Mouse (Mus musculus): ENCODE measurements around the gene Gm9573.

The Gm9573 gene

DNA sequence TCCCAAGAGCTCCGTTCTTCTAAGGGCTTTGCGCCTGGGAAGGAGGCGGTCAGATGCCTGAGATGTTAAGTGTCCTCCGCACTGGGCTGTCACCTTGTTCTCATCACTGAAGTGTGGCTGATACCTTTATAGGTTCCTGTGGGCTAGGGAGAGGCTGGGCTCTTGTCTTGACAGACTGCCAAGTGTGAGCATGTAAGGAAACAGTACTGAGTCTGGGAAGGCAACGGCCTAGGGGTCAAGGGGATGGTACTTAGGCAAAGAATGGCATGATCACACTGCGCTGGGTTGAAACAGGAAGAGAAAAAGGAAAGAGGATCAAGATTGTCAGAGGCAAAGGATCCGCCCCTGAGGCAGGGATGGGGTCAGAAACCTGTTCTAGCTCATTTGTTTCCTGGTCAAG, at the start of gene Gm9573:
TSS of gene Gm9573 (minus strand) at position 101 of the 400 bp plus-strand sequence.
- DNase-seq (ENCODE audit: low read depth): no peak

GRCm38 (mm10) chr17:35673416-35674035, 47.1 kb upstream of the Gm9573 start, which contains the start of gene Gtf2h4:
Gene Gtf2h4, minus strand, starts transcription at chr17:35673739.
- peak; percentile 97 for DNase-seq (ENCODE audit: low read depth)

GRCm38 (mm10) chr17:35672527-35672926, 46.1 kb upstream of the Gm9573 start:
- no peak for DNase-seq (ENCODE audit: low read depth)

GRCm38 (mm10) chr17:35671846-35672245, 45.4 kb upstream of the Gm9573 start:
- no peak for DNase-seq (ENCODE audit: low read depth)

DNA sequence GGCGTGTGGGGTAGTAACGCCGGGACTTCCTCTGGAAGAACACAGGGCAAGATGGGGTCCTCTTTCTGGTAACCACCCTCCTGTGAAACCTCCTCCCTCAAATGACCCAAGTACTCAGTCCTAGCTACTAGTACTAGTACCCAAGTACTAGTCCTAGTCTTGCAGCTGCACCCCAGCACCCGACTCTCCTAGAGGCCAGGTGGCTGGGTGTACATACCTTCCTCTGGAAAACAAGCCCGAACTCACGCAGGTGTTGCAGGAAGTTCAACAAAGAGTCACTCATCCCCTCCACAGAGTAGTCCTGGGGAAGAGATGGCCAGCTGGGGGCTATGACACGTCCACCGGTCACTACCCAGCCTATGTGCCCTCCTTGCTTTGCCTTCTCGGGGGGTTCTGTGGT, 43.3 kb upstream of the Gm9573 start:
- no peak for DNase-seq (ENCODE audit: low read depth)

- DNase-seq (ENCODE audit: low read depth): peak; percentile 98
These were observed 41.1 kb upstream of the Gm9573 start, which contains the start of gene Vars2 for GRCm38 (mm10) chr17:35667334-35668065. Gene Vars2, minus strand, starts transcription at chr17:35667592.

GRCm38 (mm10) chr17:35666851-35667256, 40.4 kb upstream of the Gm9573 start:
- DNase-seq (ENCODE audit: low read depth): no peak

DNA sequence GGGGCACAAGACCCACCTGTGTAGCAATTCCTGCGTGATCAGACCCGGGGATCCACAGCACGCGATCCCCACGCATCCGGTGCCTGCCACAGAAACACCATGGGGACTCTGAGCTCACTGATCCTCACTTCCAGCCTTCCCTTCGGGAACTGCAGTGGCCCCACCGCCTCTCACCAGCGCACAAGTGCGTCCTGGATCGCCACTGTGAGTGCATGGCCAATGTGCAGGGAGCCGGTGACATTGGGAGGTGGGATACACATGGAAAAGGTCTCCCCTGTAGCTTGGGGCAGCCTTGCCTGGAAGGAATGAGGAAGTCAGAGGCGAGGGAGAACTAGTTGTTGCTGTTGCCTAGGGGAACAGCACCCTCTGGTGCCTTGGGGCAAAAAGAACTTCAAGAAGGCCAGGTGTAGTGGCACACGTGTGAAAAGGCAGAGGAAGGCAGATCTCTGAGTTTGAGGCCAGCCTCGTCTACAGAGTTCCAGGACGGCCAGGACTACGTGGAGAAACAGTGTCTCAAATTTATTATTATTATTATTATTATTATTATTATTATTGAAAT, 39.6 kb upstream of the Gm9573 start:
- peak; percentile 90 for DNase-seq (ENCODE audit: low read depth)

DNA sequence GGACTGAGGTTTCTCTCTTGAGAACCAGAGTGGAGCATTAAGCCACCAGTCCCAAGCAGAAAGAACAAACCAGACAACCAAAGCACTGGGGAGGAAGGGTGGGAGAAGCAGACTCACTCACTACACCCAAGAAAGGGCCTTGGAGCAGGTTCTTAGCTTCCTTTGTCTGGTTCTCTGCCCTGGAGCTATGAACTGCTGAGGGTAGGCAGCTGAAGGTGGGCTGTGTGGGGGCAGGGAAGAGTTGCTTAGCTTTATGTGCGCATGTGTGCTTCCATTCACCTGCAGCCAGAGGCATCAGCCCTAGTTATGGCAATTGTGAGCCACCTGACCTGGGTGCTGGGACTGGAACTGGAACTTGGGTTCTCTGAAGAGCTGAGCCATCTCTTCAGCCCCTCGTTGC, 26.6 kb upstream of the Gm9573 start:
- DNase-seq (ENCODE audit: low read depth): no peak

DNA sequence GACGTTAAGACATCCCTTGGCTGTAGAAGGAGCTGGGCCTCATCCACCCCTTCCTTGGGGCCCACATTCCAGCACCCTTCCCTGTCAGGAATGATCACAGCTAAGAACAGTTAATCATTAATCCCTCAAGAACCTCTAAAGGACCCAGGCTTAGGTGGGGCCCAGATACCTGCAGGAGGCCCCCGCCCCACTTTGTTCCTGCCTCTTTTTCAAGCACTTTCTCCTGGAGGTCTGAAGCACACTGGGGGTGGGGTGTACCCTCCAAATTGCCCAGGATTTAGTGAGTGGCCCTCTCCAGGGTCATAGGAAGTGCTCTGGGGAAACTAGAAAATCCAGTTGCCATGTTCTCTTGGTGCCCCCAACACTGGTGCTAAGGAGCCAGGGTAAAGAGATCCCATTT, 23.0 kb upstream of the Gm9573 start:
- no peak for DNase-seq (ENCODE audit: low read depth)

DNA sequence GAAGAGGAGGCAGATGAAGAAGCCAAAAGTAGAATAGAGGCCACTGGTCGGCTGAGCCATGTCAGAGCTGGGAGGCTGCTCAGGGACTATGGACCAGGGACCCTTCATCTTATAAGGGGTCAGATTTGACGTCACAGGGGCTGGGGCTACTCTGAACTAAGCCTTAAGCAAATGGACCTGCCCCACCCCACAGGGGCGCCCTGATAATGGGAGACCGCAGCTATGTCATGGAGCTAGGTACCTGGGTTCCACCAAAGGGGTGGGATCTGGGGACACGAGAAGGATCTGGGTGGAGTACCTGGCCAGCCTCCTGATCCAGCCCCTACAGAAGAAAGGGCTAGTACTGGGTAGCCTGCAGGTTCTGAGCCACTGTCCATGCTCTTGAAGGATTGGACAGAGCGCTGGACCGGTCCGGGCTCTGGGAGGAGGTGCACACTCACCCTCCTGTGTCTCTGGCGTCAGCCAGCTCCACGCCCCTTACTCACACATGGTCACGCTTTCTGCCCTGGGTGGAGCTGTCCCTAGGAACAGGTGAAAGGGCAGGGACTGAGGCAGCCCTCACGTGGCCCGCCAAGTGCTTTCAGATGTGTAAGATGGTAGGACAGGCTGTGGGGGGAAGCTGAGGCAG, 17.3 kb upstream of the Gm9573 start, which contains the start of gene Mucl3:
TSS of gene Mucl3 (minus strand) at position 87 of the 628 bp plus-strand sequence.
- DNase-seq (ENCODE audit: low read depth): no peak

GRCm38 (mm10) chr17:35639352-35639751, 12.9 kb upstream of the Gm9573 start:
- no peak for DNase-seq (ENCODE audit: low read depth)

DNA sequence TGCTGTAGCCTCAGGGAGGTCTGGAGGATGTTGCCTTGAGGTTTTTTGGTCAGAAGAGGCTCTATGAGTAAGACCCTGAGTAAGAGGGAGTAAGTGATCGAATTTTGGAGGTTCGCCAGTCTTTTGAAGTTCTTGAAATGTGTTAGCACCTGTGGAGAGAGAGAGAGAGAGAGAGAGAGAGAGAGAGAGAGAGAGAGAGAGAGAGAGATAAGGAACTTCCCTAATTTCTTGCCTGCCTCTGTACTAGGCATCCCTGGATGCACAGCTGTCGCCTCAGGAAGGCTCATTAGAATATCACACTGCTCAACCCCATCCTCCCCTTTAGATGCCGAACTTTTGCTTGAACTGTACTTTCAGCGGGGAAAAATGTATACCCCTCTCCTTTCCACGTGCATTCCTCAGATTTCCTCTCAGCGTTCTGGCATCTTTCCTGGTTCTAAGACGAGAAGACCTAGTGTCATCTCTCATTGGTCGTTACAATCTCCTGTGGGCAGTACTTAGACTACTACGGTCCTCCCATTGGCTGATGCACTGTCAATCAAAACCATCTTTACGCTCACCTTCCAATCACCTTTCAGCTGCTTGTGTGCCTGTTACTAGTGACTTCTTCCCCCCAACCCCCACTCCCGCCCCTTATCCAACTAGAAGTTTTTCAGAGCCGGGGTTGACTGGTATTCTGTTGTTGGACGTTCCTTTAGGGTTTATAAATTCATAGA, 12.2 kb upstream of the Gm9573 start:
- DNase-seq (ENCODE audit: low read depth): peak; percentile 98

DNA sequence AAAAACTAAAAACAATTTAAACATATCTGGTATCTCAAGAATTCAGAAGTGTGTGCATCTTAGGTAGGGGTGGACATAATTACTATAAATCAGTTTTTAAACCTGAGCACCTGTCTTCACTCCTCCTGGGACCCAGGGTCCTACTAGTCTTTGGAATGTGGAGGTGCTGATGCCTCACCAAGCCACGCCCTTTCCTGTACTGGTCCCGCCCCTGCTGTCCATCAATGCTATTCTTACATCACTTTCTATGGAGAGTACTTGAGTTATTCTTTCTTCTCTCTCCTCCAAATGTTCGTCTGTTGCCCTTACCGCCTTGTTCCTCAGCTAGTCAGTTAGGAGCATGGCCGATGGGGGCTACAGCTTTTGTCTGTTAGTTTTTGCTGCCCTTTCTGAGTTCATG, 9.9 kb upstream of the Gm9573 start:
- DNase-seq (ENCODE audit: low read depth): peak; percentile 83

GRCm38 (mm10) chr17:35635699-35636111, 9.3 kb upstream of the Gm9573 start:
- peak; percentile 95 for DNase-seq (ENCODE audit: low read depth)

- peak; percentile 51 for DNase-seq (ENCODE audit: low read depth)
These were observed 8.8 kb upstream of the Gm9573 start for GRCm38 (mm10) chr17:35635202-35635601.

- peak; percentile 82 for DNase-seq (ENCODE audit: low read depth)
These were observed 7.6 kb upstream of the Gm9573 start for GRCm38 (mm10) chr17:35633992-35634391.

DNA sequence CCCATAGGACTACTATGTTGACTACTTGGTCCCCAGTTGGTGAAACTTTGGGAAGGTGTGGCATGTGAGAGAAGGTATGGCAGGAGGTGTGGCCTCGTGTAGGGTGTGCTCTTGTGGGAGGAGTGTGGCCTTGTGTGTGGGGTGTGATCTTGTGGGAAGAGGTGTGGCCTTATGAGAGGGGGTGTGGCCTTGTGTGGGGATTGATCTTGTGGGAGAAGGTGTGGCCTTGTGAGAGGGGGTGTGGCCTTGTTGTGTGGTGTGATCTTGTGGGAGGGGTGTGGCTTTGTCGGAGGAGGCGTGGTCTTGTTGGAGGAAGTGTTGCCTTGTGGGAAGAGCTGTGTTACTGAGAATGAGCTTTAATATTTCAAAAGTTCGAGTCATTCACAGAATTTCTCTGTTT, 9.3 kb downstream of the Gm9573 start:
- no peak for DNase-seq (ENCODE audit: low read depth)

- peak; percentile 57 for DNase-seq (ENCODE audit: low read depth)
These were observed 24.6 kb downstream of the Gm9573 start for GRCm38 (mm10) chr17:35601736-35602354.

DNA sequence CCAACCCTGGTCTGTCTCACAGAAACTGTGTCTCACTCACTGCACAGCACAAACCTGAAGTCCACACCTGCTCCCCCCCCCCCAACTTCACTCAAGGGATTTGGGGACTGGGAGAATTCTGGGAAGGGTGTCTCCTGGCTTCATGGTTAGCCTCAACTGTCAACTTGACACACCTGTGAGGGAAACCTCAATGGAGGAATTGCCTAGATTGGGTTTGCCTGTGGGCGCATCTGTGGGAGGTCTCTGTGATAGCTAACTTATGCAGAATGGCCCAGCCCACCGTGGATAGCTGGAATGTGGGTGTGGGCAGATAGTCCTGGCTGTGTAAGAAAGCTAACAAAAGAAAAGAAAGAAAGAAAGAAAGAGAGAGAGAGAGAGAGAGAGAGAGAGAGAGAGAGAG, 25.2 kb downstream of the Gm9573 start, which contains the start of gene Sfta2:
TSS of gene Sfta2 (plus strand) at position 301 of the 400 bp plus-strand sequence.
- no peak for DNase-seq (ENCODE audit: low read depth)

DNA sequence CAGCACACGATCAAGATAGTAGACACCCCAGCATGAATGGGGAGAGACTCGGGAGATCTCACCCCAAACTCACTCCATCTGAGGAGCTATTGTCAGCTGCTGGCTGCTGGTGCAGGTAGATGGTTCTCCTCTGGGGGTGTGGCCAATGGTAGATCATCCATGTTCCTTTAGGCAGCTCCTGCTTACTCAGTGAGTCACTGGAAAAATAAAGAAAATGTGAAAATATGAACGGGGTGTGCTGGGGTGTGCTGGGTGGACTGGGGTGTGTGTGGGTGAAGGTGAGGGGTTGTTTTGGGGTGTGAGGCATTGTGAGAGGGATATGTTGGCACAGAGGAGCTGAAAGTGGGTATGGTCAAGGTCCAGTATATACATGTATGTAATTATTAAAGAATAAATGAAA, 29.0 kb downstream of the Gm9573 start:
- DNase-seq (ENCODE audit: low read depth): no peak

Measured in NIH3T3 (cell line).